Mouse (Mus musculus): ENCODE results near the gene Gtf2a1l. TPM values are rescaled to one million over a fixed set of nuclear protein-coding genes. Genes with fewer than 3 reads are reported as not detected.

Gene Gtf2a1l
- polyA plus RNA-seq (2014; fragmentation: Nextera tagmentation; extraction: Ambion mirVana): 0.17 TPM in 1 of 2 replicates, not detected in the other

DNA sequence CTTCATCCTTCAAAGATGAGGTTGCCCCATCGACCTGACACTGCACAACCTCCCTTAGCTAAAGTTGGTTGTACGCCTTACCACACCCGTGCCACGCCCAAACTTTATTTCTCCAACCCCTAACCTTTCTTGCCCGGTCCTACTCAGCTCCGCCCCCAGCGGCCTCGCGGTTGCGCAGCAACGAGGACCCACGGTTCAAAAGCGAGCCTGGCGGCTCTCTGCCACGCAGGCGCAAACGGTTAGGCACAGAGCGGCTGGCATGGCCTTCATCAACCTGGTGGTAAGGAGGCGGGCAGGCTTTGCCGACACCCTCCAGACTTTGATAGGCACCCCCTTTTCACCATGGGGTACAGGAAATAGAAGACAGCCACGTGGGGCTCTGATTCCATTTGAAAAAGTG is at the start of gene Gtf2a1l:
Gene Gtf2a1l, plus strand, starts transcription at position 209 of the 400 bp plus-strand sequence.
- H3K27me3 ChIP-seq (replicated peaks; ENCODE audit: control insufficient read depth, insufficient read depth, low read length): no peaks in the 10 kb centered on the region
- DNase-seq (ENCODE audit: low spot score) (peak; percentile 46), ATAC-seq (peak; percentile 55)
- H3K27ac ChIP-seq (ENCODE audit: low read depth, low read length): no peak within 1 kb of the TSS
- peaks cover 9% of the 10 kb centered on the region; the same call in 1 of the 2 replicates for H3K4me1 ChIP-seq (ENCODE audit: control insufficient read depth, insufficient read depth, low read length)
- H3K9me3 ChIP-seq (replicated peaks; ENCODE audit: control insufficient read depth, low read length): no peaks in the 10 kb centered on the region
- no peak within 1 kb of the TSS for H3K4me3 ChIP-seq (ENCODE audit: low read depth, low read length)
- peak within 1 kb of the TSS; percentile 34 for H3K4me2 ChIP-seq (ENCODE audit: low read length)
- no peaks in the 10 kb centered on the region for H3K36me3 ChIP-seq (ENCODE audit: control insufficient read depth, insufficient read depth, low read length)
- WGBS: 25% methylated on average over 21 of the region's 21 CpGs
- no peak within 1 kb of the TSS for H3K9ac ChIP-seq (ENCODE audit: low read length)

- no peaks in the 10 kb centered on the region for H3K4me1 ChIP-seq (ENCODE audit: control insufficient read depth, insufficient read depth, low read length)
- ATAC-seq: no peak
- 86% methylated on average over 4 of the region's 4 CpGs for WGBS
- H3K4me2 ChIP-seq (ENCODE audit: low read length): no peak overlapping the region
- H3K27ac ChIP-seq (ENCODE audit: low read depth, low read length): no peak overlapping the region
- DNase-seq (ENCODE audit: low spot score): no peak
- H3K36me3 ChIP-seq (ENCODE audit: control insufficient read depth, insufficient read depth, low read length): no peaks in the 10 kb centered on the region
- no peaks in the 10 kb centered on the region for H3K27me3 ChIP-seq (replicated peaks; ENCODE audit: control insufficient read depth, insufficient read depth, low read length)
- H3K9me3 ChIP-seq (replicated peaks; ENCODE audit: control insufficient read depth, low read length): no peaks in the 10 kb centered on the region
- H3K4me3 ChIP-seq (ENCODE audit: low read depth, low read length): no peak overlapping the region
- H3K9ac ChIP-seq (ENCODE audit: low read length): no peak overlapping the region
Measured at GRCm38 (mm10) chr17:88620935-88621334, 47.5 kb upstream of the Gtf2a1l start.

- Histone ChIP-seq H3K36me3 (ENCODE audit: control insufficient read depth, insufficient read depth, low read length) (no peaks in the 10 kb centered on the region), H3K9ac (ENCODE audit: low read length) (no peak overlapping the region), H3K9me3 (replicated peaks; ENCODE audit: control insufficient read depth, low read length) (no peaks in the 10 kb centered on the region), H3K4me2 (ENCODE audit: low read length) (no peak overlapping the region), H3K27me3 (replicated peaks; ENCODE audit: control insufficient read depth, insufficient read depth, low read length) (no peaks in the 10 kb centered on the region), H3K4me1 (ENCODE audit: control insufficient read depth, insufficient read depth, low read length) (peaks cover 1% of the 10 kb centered on the region; the same call in 1 of the 2 replicates), H3K27ac (ENCODE audit: low read depth, low read length) (no peak overlapping the region), H3K4me3 (ENCODE audit: low read depth, low read length) (no peak overlapping the region)
- no peak for ATAC-seq
- WGBS: 96% methylated on average over 3 of the region's 3 CpGs
- DNase-seq (ENCODE audit: low spot score): no peak
Measured at GRCm38 (mm10) chr17:88621374-88621773, 47.1 kb upstream of the Gtf2a1l start.

DNA sequence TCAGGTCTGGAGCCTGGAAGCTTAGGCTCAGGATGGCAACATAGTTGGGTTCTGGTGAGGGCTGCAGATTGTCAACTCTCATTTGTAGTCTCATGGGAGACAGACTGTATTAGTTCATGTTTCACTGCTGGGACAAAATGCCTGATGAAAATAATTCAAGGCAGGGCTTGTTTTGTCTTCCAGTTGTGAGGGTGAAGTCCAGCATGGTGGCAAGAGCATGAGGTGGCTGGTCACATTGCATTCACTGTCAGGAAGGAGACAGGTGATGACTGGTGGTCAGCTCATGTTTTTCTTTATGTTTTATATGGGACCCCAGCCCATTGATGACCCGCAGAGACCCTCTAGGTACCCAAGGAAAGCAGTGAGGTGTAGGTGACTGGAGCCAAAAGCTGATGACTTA is 45.7 kb upstream of the Gtf2a1l start:
- WGBS: 83% methylated on average over 1 of the region's 1 CpGs
- Histone ChIP-seq H3K4me2 (ENCODE audit: low read length) (no peak overlapping the region), H3K36me3 (ENCODE audit: control insufficient read depth, insufficient read depth, low read length) (no peaks in the 10 kb centered on the region), H3K9me3 (replicated peaks; ENCODE audit: control insufficient read depth, low read length) (no peaks in the 10 kb centered on the region), H3K4me3 (ENCODE audit: low read depth, low read length) (no peak overlapping the region), H3K4me1 (ENCODE audit: control insufficient read depth, insufficient read depth, low read length) (peaks cover 3% of the 10 kb centered on the region; the same call in 1 of the 2 replicates), H3K27ac (ENCODE audit: low read depth, low read length) (no peak overlapping the region), H3K27me3 (replicated peaks; ENCODE audit: control insufficient read depth, insufficient read depth, low read length) (no peaks in the 10 kb centered on the region), H3K9ac (ENCODE audit: low read length) (no peak overlapping the region)
- DNase-seq (ENCODE audit: low spot score) (no peak), ATAC-seq (no peak)

DNA sequence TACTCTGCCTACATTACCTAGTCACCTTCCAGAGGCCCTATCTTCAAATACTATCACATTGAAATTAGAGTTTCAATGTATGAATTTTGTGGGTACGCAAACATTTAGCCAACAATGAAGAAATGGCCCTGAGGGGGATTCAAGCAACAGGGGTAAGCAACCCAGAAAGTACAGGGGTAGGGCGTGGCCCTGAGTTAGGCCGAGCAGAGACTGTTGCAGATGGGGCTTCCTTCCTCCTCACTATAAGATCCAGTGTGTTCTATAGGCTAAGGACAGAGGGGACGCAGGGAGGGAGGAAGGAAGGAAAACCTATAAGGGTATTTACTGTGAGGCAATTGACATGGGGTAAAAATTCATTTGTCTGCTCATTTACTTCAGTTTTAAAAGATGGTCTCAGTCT is 44.1 kb upstream of the Gtf2a1l start:
- no peaks in the 10 kb centered on the region for H3K36me3 ChIP-seq (ENCODE audit: control insufficient read depth, insufficient read depth, low read length)
- H3K4me3 ChIP-seq (ENCODE audit: low read depth, low read length): no peak overlapping the region
- no peak for DNase-seq (ENCODE audit: low spot score)
- H3K27ac ChIP-seq (ENCODE audit: low read depth, low read length): no peak overlapping the region
- H3K4me1 ChIP-seq (ENCODE audit: control insufficient read depth, insufficient read depth, low read length): peaks cover 6% of the 10 kb centered on the region
- H3K27me3 ChIP-seq (replicated peaks; ENCODE audit: control insufficient read depth, insufficient read depth, low read length): no peaks in the 10 kb centered on the region
- no peaks in the 10 kb centered on the region for H3K9me3 ChIP-seq (replicated peaks; ENCODE audit: control insufficient read depth, low read length)
- ATAC-seq: no peak
- H3K9ac ChIP-seq (ENCODE audit: low read length): no peak overlapping the region
- H3K4me2 ChIP-seq (ENCODE audit: low read length): no peak overlapping the region
- WGBS: 94% methylated on average over 4 of the region's 4 CpGs

DNA sequence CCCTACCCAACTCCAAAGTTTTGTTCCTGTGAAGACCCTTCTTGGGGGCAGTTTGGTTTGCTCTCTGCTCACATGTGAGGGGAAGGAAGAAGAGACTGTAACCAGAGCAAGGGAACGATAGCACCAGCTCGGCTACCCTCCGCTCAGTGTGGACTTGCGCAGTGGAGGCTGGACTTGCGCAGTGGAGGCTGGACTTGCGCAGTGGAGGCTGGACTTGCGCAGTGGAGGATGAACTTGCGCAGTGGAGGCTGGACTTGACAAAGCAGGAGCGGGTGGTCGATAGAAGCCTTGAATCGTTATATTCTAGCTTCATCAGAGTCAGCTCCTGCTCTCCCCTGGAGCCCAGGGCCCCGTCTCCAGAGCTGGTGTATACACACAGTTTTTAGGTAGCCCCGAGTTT is 43.1 kb upstream of the Gtf2a1l start:
- Histone ChIP-seq H3K36me3 (ENCODE audit: control insufficient read depth, insufficient read depth, low read length) (no peaks in the 10 kb centered on the region), H3K27ac (ENCODE audit: low read depth, low read length) (no peak overlapping the region), H3K4me1 (ENCODE audit: control insufficient read depth, insufficient read depth, low read length) (peaks cover 14% of the 10 kb centered on the region), H3K4me3 (ENCODE audit: low read depth, low read length) (no peak overlapping the region), H3K4me2 (ENCODE audit: low read length) (no peak overlapping the region), H3K9me3 (replicated peaks; ENCODE audit: control insufficient read depth, low read length) (no peaks in the 10 kb centered on the region), H3K27me3 (replicated peaks; ENCODE audit: control insufficient read depth, insufficient read depth, low read length) (no peaks in the 10 kb centered on the region), H3K9ac (ENCODE audit: low read length) (no peak overlapping the region)
- no peak for DNase-seq (ENCODE audit: low spot score)
- WGBS: 94% methylated on average over 13 of the region's 13 CpGs
- ATAC-seq: no peak

DNA sequence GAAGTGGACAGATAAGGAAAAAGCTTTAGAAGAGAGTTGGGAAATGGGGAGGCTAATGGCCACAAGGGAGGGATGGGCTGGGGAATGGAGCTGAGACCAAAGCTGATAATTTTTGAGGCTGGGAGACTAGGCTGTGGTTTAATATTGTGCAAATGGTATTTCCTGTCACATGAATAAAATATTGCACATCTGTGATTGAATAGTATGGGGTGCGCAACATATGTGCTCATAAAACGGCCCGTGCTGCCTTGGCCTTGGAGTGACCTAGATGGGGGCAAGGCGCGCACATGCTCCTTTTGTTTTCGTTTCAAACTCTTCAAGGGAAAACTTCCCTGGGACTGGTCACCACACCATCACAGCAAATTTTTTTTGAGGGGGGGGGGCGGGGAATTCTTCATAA is 42.5 kb upstream of the Gtf2a1l start:
- WGBS: 85% methylated on average over 7 of the region's 7 CpGs
- no peak overlapping the region for H3K27ac ChIP-seq (ENCODE audit: low read depth, low read length)
- no peak overlapping the region for H3K9ac ChIP-seq (ENCODE audit: low read length)
- no peak for ATAC-seq
- DNase-seq (ENCODE audit: low spot score): no peak
- H3K27me3 ChIP-seq (replicated peaks; ENCODE audit: control insufficient read depth, insufficient read depth, low read length): no peaks in the 10 kb centered on the region
- no peak overlapping the region for H3K4me3 ChIP-seq (ENCODE audit: low read depth, low read length)
- H3K36me3 ChIP-seq (ENCODE audit: control insufficient read depth, insufficient read depth, low read length): no peaks in the 10 kb centered on the region
- H3K9me3 ChIP-seq (replicated peaks; ENCODE audit: control insufficient read depth, low read length): no peaks in the 10 kb centered on the region
- peaks cover 19% of the 10 kb centered on the region for H3K4me1 ChIP-seq (ENCODE audit: control insufficient read depth, insufficient read depth, low read length)
- no peak overlapping the region for H3K4me2 ChIP-seq (ENCODE audit: low read length)

- no peak overlapping the region for H3K27ac ChIP-seq (ENCODE audit: low read depth, low read length)
- H3K27me3 ChIP-seq (replicated peaks; ENCODE audit: control insufficient read depth, insufficient read depth, low read length): no peaks in the 10 kb centered on the region
- WGBS: 53% methylated on average over 7 of the region's 7 CpGs
- no peak overlapping the region for H3K4me2 ChIP-seq (ENCODE audit: low read length)
- peaks cover 23% of the 10 kb centered on the region for H3K4me1 ChIP-seq (ENCODE audit: control insufficient read depth, insufficient read depth, low read length)
- DNase-seq (ENCODE audit: low spot score): no peak
- H3K9me3 ChIP-seq (replicated peaks; ENCODE audit: control insufficient read depth, low read length): no peaks in the 10 kb centered on the region
- H3K4me3 ChIP-seq (ENCODE audit: low read depth, low read length): no peak overlapping the region
- no peak for ATAC-seq
- H3K36me3 ChIP-seq (ENCODE audit: control insufficient read depth, insufficient read depth, low read length): no peaks in the 10 kb centered on the region
- H3K9ac ChIP-seq (ENCODE audit: low read length): no peak overlapping the region
Measured at GRCm38 (mm10) chr17:88626347-88626811, 42.1 kb upstream of the Gtf2a1l start.

DNA sequence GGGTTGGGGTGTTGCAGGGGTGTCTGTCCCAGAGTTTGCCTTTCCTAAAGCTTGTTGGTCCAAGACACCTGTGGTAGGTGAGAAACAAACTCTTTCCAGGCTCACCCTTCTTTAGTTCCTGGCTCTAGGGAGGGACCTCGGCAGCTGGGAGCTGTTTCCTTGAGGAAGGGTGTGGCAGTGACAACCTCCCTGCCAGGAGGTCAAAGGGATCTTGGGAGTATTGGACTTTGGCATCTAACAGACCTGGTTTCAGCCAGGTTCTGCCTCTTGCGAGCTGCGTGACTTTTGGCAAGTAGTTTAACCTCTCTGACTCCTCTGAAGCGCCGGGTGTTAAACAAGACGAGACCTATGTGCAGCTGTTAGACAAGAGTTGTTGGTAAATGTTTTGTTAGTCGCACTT is 41.3 kb upstream of the Gtf2a1l start:
- H3K36me3 ChIP-seq (ENCODE audit: control insufficient read depth, insufficient read depth, low read length): no peaks in the 10 kb centered on the region
- no peak overlapping the region for H3K27ac ChIP-seq (ENCODE audit: low read depth, low read length)
- WGBS: 85% methylated on average over 7 of the region's 7 CpGs
- H3K9ac ChIP-seq (ENCODE audit: low read length): no peak overlapping the region
- peaks cover 24% of the 10 kb centered on the region for H3K4me1 ChIP-seq (ENCODE audit: control insufficient read depth, insufficient read depth, low read length)
- no peak for ATAC-seq
- no peak overlapping the region for H3K4me2 ChIP-seq (ENCODE audit: low read length)
- H3K4me3 ChIP-seq (ENCODE audit: low read depth, low read length): no peak overlapping the region
- no peak for DNase-seq (ENCODE audit: low spot score)
- H3K9me3 ChIP-seq (replicated peaks; ENCODE audit: control insufficient read depth, low read length): no peaks in the 10 kb centered on the region
- H3K27me3 ChIP-seq (replicated peaks; ENCODE audit: control insufficient read depth, insufficient read depth, low read length): no peaks in the 10 kb centered on the region

Measured in forebrain, embryonic 14.5 days (tissue).